Mouse (Mus musculus) heart, postnatal 14 days (tissue): ENCODE results near the gene Atg4a. TPM values are rescaled to one million over a fixed set of nuclear protein-coding genes. Genes with fewer than 3 reads are reported as not detected.

Experiments used
- DNase-seq, 2 experiments: peaks; one replicate each; pipeline ENCODE4 v3.0.0; 2021 to 2022
- intact Hi-C: fragments of 180-260 bp; cut with DNase I; formaldehyde crosslinking; loops from one replicate; pipeline ENCODE4 v1.15.1; 2025
- total RNA-seq, 2 experiments: library from RNA; stranded (reverse); gene quantifications; 2 replicates each; pipeline ENCODE4 v1.2.3; 2021

Gene Atg4a
- total RNA-seq, 2 experiments from 2014 or later: 10.8 to 12.8 TPM

- no peak for DNase-seq
- intact Hi-C loops: no loop called here
Measured at GRCm38 (mm10) chrX:141156696-141157095, 200.0 kb downstream of the Atg4a start.

GRCm38 (mm10) chrX:141157626-141158025 is 200.9 kb downstream of the Atg4a start:
- no peak for DNase-seq
- intact Hi-C loops: no loop called here

- intact Hi-C loops: no loop called here
- DNase-seq: peak in 1 of 2 experiments; percentile 20
Measured at GRCm38 (mm10) chrX:141158160-141158559, 201.5 kb downstream of the Atg4a start.

- intact Hi-C loops: no loop called here
Measured at GRCm38 (mm10) chrX:141160371-141160770, 203.7 kb downstream of the Atg4a start.

GRCm38 (mm10) chrX:141165067-141165466 is 208.4 kb downstream of the Atg4a start:
- intact Hi-C loops: no loop called here
- DNase-seq: no peak

More at GRCm38 (mm10) chrX:141160371-141160770, 203.7 kb downstream of the Atg4a start:
- DNase-seq: no peak

- intact Hi-C loops: no loop called here
- DNase-seq: peak; percentile 14 to 40
Measured at GRCm38 (mm10) chrX:141175353-141175752, 218.6 kb downstream of the Atg4a start.

- no peak for DNase-seq
- intact Hi-C loops: no loop called here
Measured at GRCm38 (mm10) chrX:141195036-141195435, 238.3 kb downstream of the Atg4a start.

GRCm38 (mm10) chrX:141198993-141199392 is 242.3 kb downstream of the Atg4a start:
- no peak for DNase-seq
- intact Hi-C loops: no loop called here

- DNase-seq: peak; percentile 24 to 53
- intact Hi-C loops: loop anchor here (10.0 kb wide), 1 partner anchor 882 kb away; no protein-coding TSS in a partner anchor
Measured at GRCm38 (mm10) chrX:141212802-141213201, 256.1 kb downstream of the Atg4a start.

Other genes starting within 250 kb of the Atg4a start
- not detected for gene Tex13b, start 143.5 kb upstream of the Atg4a start, total RNA-seq
- not detected for gene Vsig1, start 49.3 kb upstream of the Atg4a start, total RNA-seq
- 10 to 100 TPM; 13.5 to 13.6 TPM for gene Psmd10, start 179 bp upstream of the Atg4a start, total RNA-seq